Mouse (Mus musculus) kidney, embryonic 15.5 days (tissue): ENCODE data around the gene Neurog1. TPM values are rescaled to one million over a fixed set of nuclear protein-coding genes. Genes with fewer than 3 reads are reported as not detected.
A peak's percentile ranks its signal among the peaks of the same experiment; 100 is the strongest.

Experiments used
- ATAC-seq: fragments of 200-750 bp; cut with Nextera tagmentation; replicated peaks from 2 replicates; pipeline ENCODE4 v1.8.0; 2017; ENCODE audit warnings: moderate TSS enrichment; ENCODE audit not compliant: low FRiP score
- H3K27ac ChIP-seq: fragments of 300-500 bp; sonication (generic); 2 replicates; pipeline ENCODE4 v1.5.1; 2015; ENCODE audit warnings: mild to moderate bottlenecking, inconsistent platforms
- H3K27me3 ChIP-seq: fragments of 300-500 bp; sonication (generic); 2 replicates; pipeline ENCODE4 v1.6.1; 2015; ENCODE audit warnings: inconsistent platforms
- H3K36me3 ChIP-seq: fragments of 300-500 bp; sonication (generic); 2 replicates; pipeline ENCODE4 v1.6.1; 2015; ENCODE audit warnings: inconsistent platforms
- H3K4me1 ChIP-seq: fragments of 300-500 bp; sonication (generic); 2 replicates; pipeline ENCODE4 v1.6.1; 2015; ENCODE audit warnings: inconsistent platforms
- H3K4me2 ChIP-seq: fragments of 300-500 bp; sonication (generic); 2 replicates; pipeline ENCODE4 v1.6.1; 2015; ENCODE audit warnings: moderate library complexity, mild to moderate bottlenecking, inconsistent platforms
- H3K4me3 ChIP-seq: fragments of 300-500 bp; sonication (generic); replicated peaks from 2 replicates; pipeline ENCODE4 v1.5.1; 2015; ENCODE audit warnings: mild to moderate bottlenecking, inconsistent platforms
- H3K9ac ChIP-seq: fragments of 300-500 bp; sonication (generic); 2 replicates; pipeline ENCODE4 v1.6.1; 2015; ENCODE audit warnings: mild to moderate bottlenecking, inconsistent platforms
- H3K9me3 ChIP-seq: fragments of 300-500 bp; sonication (generic); replicated peaks from 2 replicates; pipeline ENCODE4 v1.6.1; 2016; ENCODE audit warnings: inconsistent platforms
- WGBS: fragments of 180-500 bp; shearing (Covaris S2); methylation state at CpG from one replicate; pipeline ENCODE4 v1.1.7; 2015; ENCODE audit warnings: mixed read lengths; 5-methylcytosine and 5-hydroxymethylcytosine counted together
- polyA plus RNA-seq: library from polyadenylated mRNA; unstranded; fragments of >200 nt; fragmentation: Nextera tagmentation; extraction: Ambion mirVana; gene quantifications from 2 replicates; pipeline ENCODE4 v1.2.1, GENCODE M21; 2015

The Neurog1 gene
- polyA plus RNA-seq, 1 experiment from 2014 or later = not detected

DNA sequence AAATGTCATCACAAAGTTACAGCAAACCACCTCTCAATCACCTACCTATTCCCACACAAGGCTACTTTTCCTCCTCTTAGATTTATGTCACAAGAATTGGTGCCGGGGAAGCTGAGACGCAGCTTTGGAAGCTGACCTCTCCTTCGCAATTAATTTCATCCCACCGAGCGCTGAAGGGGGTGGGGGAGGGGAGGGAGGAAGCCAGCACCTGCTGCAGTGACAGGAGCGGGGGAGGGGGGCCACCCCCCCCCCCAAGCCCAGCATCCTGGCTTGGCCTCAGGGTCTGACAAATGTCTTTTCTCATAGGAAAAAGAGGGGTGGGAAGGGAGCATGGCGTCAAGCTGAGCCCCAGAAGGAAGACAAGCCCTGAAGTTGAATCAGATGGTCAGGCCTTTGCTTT lies 23.2 kb downstream of the Neurog1 start:
- H3K4me2 ChIP-seq = no peak overlapping the region
- no peak overlapping the region for H3K9ac ChIP-seq
- H3K27ac ChIP-seq = no peak overlapping the region
- H3K4me1 ChIP-seq = peaks cover 13% of the 10 kb centered on the region
- H3K4me3 ChIP-seq = no peak overlapping the region
- ATAC-seq = no peak
- 4% methylated on average over 7 of the region's 7 CpGs for WGBS
- H3K36me3 ChIP-seq = no peaks in the 10 kb centered on the region
- H3K9me3 ChIP-seq = no peaks in the 10 kb centered on the region
- H3K27me3 ChIP-seq = peaks cover 85% of the 10 kb centered on the region

DNA sequence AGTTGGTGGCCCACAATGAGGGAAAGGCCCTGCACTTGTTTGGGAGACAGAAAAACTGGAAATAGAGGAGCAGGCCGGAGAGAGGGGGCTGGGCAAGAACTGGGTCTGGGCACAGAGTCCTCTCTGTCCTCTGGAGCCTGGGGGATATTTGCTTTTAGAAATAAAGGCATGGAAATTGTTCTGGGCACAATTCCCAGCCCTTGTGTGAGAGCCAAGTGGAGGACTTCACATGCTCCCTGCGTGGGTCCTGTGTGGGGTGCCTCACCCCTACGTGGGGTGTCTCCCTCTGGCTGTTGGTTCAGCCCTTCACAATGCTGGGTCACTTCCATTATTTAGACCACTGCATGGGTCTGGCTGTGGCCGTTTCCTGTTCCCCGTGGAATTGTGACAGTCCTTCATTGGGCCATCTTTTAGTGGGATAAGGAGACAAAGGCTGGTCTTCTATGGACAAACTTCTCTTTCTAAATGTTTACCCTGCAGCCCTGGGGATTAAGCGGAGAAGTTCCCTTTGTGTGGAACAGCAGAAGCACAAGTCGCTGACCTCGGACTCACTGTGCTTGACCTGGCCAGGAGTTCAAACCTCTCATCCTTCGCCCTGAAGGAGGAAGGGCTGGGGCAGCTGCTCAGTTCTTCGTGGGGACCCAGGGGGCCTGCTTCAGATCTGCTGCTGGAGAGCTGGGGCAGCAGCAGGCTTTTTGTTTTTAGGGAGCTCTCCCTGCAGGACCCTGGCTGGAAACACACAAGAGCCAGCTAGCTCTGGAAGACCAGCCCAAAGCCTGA lies 25.6 kb downstream of the Neurog1 start:
- Histone ChIP-seq H3K4me3 (no peak overlapping the region), H3K9ac (no peak overlapping the region), H3K4me2 (no peak overlapping the region), H3K27ac (no peak overlapping the region), H3K4me1 (peaks cover 35% of the 10 kb centered on the region), H3K27me3 (peaks cover 90% of the 10 kb centered on the region), H3K9me3 (no peaks in the 10 kb centered on the region), H3K36me3 (no peaks in the 10 kb centered on the region)
- no peak for ATAC-seq
- WGBS = 28% methylated on average over 10 of the region's 10 CpGs

DNA sequence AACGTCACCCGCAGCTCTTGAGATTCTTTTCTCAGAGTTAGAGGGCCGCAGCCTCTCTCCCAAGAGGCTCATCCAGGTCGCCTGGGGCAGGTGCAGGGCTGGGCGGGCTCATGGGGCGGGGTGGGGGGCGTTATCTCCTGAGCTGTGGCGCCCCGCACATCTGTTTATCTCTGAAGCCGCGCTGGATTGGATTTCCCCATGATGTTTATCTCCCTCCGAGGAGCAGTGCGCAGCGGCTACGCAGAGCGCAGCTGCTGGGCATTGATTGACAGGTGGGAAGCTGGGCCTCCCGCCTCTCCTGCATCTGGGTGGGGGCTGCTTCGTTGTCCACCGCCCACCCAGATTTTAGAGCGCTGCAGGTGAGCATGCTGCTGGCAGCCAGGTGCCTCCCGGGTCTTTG lies 28.3 kb downstream of the Neurog1 start:
- ATAC-seq = no peak
- Histone ChIP-seq H3K36me3 (no peaks in the 10 kb centered on the region), H3K27ac (no peak overlapping the region), H3K4me3 (no peak overlapping the region), H3K9ac (no peak overlapping the region), H3K27me3 (peaks cover 91% of the 10 kb centered on the region), H3K9me3 (no peaks in the 10 kb centered on the region), H3K4me2 (no peak overlapping the region), H3K4me1 (peaks cover 33% of the 10 kb centered on the region)
- WGBS = 7% methylated on average over 21 of the region's 21 CpGs

DNA sequence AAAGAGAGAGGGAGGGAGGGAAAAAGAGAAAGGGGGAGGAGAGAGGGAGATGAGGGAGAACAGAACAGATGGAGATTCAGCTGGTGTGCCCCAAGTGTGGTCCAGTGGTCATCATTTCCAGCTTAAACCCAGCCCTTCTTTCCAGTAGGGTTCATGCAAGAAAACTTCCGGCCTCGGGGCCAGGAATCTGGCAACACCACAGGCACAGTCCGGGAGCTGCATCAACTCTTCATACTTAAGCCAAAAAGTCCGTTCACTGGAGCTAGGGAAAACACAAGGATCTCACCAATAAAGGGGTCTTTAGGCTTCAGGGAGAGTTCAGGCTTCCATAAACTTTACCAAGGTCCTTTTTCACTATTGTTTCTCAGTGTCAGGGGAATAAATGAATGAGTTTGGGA lies 29.1 kb downstream of the Neurog1 start:
- Histone ChIP-seq H3K4me1 (peaks cover 31% of the 10 kb centered on the region), H3K4me3 (no peak overlapping the region), H3K36me3 (no peaks in the 10 kb centered on the region), H3K9ac (no peak overlapping the region), H3K4me2 (no peak overlapping the region), H3K27ac (no peak overlapping the region), H3K27me3 (peaks cover 83% of the 10 kb centered on the region), H3K9me3 (no peaks in the 10 kb centered on the region)
- 3% methylated on average over 4 of the region's 4 CpGs for WGBS
- no peak for ATAC-seq

DNA sequence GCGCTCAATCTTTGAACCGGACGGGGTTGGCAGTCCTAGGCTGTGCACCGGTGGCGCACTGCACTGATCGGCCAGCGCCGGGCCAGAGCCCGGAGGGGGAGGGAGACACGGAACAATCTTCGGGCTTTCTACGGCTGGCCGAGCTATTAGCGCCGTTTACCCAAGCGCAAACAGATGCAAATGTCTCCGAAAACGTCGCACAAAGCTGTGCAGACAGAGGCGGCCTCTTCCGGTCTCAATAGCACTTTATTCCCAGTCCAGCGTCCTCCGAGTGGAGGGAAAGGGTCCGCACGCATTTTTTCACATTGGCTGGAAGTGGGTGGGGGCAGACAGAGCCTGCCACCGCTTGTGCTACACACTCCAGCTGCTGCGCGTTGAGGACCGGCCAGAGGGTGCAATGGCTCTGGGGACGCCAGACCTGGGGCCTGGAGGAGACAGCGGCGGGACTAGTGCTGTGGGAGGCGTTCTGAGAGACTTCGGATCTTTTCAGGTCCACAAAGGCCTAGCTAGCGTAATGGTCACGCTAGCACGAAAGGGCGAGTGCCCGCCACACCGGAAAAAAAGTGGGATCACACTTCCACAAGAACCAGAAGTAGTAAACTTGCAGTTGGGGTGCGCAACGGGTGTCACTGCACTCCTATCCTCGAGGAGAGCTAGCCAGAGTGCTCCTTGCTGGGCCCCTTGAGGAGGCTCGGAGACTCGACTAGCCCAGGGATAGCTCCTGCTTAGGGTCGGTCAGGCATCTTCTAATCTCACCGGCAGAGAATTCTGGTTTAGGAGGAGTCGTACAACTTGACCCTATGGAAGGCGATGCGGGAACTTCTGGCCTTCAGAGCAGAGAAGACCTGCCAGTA lies 29.7 kb downstream of the Neurog1 start:
- no peak overlapping the region for H3K9ac ChIP-seq
- peak overlapping the region; percentile 44 for H3K4me3 ChIP-seq
- no peaks in the 10 kb centered on the region for H3K9me3 ChIP-seq
- H3K4me2 ChIP-seq = peak overlapping the region; percentile 87
- H3K4me1 ChIP-seq = peaks cover 31% of the 10 kb centered on the region
- peak; percentile 63; the same call in 1 of the 2 replicates for ATAC-seq
- H3K27ac ChIP-seq = peak overlapping the region; percentile 64
- H3K27me3 ChIP-seq = peaks cover 77% of the 10 kb centered on the region
- 2% methylated on average over 50 of the region's 50 CpGs for WGBS
- H3K36me3 ChIP-seq = no peaks in the 10 kb centered on the region

DNA sequence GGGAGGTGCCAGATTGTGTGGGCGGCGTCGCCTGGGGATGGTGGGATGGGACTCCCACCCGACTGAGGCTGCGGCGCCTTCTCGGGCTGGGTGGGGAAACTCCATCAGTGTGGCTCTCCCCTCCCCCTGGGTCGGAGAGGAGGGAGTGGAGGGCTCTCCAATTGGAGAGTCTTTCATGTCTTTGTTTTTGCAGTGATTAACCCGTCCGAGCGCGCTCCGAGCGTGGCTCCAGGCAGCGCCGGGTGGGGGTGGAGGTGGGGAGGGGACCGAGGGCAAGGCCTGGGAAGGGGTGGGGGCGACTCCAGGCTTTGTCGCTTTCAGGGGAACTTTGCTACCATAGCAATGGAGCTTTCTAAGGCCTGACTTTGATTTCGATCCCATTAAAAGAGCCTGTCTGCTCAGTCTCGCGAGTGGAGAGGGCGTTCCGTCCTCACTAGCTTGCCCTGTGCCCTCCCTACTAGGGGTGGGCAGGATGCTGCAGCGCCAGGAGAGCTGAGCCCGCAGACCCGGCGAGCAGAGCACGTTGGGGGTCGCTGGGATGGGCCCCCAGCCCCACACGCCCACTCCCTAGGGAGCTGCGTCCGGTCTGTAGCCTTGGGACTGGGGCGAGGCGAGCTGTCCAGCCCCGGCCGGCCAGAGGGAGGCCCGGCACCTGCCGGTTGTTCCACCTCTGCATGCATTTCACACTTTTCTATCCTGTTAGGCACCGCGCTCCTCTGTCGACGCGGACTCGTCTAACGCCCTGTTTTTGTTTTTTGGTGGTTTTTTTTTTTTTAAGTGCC lies 30.6 kb downstream of the Neurog1 start:
- peak; percentile 79 for ATAC-seq
- Histone ChIP-seq H3K4me1 (peaks cover 28% of the 10 kb centered on the region), H3K36me3 (no peaks in the 10 kb centered on the region), H3K4me2 (peak overlapping the region; percentile 87), H3K9ac (peak overlapping the region; percentile 24), H3K9me3 (no peaks in the 10 kb centered on the region), H3K27me3 (peaks cover 76% of the 10 kb centered on the region), H3K27ac (peak overlapping the region; percentile 64), H3K4me3 (peak overlapping the region; percentile 44)
- under 1% methylated on average over 46 of the region's 46 CpGs for WGBS

DNA sequence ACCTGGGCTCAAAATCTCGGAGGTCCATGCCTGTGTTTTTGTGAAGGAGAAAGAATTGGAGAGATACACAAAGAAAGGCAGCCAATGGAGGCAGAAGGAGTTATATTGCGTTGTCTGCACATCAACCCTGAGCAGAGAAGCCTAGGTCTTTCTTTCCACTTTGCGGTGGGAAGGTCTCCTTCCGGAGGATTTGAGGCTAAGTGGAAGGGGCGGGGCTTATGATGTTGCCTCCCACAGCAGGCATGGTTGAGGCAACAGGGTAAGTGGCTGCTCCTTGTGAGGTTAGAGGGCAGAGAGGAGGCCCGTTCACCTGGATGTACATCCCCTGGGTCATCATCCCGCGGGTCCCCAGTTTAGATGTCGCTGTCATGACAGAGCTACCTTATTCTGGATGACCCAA lies 32.7 kb downstream of the Neurog1 start:
- Histone ChIP-seq H3K27ac (no peak overlapping the region), H3K9me3 (no peaks in the 10 kb centered on the region), H3K4me1 (peaks cover 28% of the 10 kb centered on the region), H3K4me2 (no peak overlapping the region), H3K4me3 (no peak overlapping the region), H3K36me3 (no peaks in the 10 kb centered on the region), H3K27me3 (peaks cover 62% of the 10 kb centered on the region), H3K9ac (no peak overlapping the region)
- WGBS = 64% methylated on average over 9 of the region's 9 CpGs
- no peak for ATAC-seq

DNA sequence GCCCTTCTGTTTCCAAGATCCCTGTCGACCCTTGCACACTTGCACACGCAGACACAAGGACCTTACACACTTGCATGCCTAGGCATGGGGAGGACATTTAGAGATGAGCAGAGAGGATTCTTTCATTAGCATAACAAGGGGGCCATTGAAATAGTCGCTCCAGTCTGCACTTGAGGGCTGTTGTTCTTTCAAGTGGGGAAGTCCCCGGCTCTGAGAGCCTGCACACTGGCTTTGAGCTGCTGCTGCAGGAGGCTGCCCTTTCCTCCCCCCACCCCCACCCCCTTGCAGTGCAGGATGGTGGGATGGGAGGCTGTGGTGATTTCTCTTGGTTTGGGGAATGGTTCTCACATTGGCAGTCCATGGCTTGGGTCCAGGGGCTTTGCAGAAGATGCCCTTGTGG lies 35.9 kb downstream of the Neurog1 start:
- Histone ChIP-seq H3K9ac (no peak overlapping the region), H3K4me3 (no peak overlapping the region), H3K36me3 (no peaks in the 10 kb centered on the region), H3K9me3 (no peaks in the 10 kb centered on the region), H3K27me3 (peaks cover 30% of the 10 kb centered on the region), H3K27ac (no peak overlapping the region), H3K4me1 (peaks cover 3% of the 10 kb centered on the region), H3K4me2 (no peak overlapping the region)
- no peak for ATAC-seq
- 33% methylated on average over 4 of the region's 4 CpGs for WGBS

DNA sequence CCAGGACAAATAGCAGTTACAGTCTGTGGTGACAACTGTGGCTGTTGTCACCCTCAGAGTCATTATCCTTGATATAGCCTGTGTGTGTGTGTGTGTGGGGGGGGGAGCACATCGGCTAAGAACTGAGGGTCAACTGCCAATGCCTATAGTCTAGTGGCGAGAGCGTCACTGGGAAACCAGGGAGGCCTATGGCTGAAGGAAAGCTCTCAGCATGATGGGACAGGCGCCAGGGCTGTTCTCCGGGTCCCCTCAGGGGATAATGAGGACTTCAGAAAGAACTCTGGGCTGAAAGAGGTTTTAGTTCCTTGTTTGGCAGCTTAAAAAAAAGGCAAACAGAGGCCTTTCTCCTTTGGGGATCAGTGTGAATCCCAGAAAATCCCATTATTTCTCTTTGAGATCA lies 37.3 kb downstream of the Neurog1 start:
- no peak for ATAC-seq
- Histone ChIP-seq H3K9ac (no peak overlapping the region), H3K27ac (no peak overlapping the region), H3K4me3 (no peak overlapping the region), H3K27me3 (peaks cover 26% of the 10 kb centered on the region), H3K36me3 (no peaks in the 10 kb centered on the region), H3K4me1 (no peaks in the 10 kb centered on the region), H3K9me3 (no peaks in the 10 kb centered on the region), H3K4me2 (no peak overlapping the region)
- 58% methylated on average over 5 of the region's 5 CpGs for WGBS

DNA sequence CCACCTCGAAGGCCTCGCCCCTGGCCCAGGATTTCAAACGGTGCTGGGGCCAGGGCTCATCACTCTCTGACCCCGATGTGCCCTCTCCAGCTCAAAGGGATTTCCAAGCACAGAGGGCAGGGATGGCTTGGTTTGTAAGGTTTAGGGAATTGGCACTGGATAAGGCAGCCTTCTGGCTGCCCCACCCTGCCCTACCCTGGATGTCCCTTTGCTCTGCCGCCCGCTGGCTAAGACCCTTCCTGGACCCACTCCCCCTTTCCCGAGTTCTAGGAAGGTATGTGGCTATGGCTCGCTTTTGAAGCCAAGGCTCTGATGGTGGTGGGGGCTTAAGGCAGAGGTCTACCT lies 42.9 kb downstream of the Neurog1 start:
- no peak overlapping the region for H3K9ac ChIP-seq
- peak; percentile 40; the same call in 1 of the 2 replicates for ATAC-seq
- H3K4me3 ChIP-seq = peak overlapping the region; percentile 29
- H3K9me3 ChIP-seq = no peaks in the 10 kb centered on the region
- no peaks in the 10 kb centered on the region for H3K36me3 ChIP-seq
- H3K4me1 ChIP-seq = peaks cover 18% of the 10 kb centered on the region
- peaks cover 16% of the 10 kb centered on the region for H3K27me3 ChIP-seq
- H3K4me2 ChIP-seq = peak overlapping the region; percentile 61
- WGBS = 25% methylated on average over 8 of the region's 8 CpGs
- H3K27ac ChIP-seq = no peak overlapping the region

DNA sequence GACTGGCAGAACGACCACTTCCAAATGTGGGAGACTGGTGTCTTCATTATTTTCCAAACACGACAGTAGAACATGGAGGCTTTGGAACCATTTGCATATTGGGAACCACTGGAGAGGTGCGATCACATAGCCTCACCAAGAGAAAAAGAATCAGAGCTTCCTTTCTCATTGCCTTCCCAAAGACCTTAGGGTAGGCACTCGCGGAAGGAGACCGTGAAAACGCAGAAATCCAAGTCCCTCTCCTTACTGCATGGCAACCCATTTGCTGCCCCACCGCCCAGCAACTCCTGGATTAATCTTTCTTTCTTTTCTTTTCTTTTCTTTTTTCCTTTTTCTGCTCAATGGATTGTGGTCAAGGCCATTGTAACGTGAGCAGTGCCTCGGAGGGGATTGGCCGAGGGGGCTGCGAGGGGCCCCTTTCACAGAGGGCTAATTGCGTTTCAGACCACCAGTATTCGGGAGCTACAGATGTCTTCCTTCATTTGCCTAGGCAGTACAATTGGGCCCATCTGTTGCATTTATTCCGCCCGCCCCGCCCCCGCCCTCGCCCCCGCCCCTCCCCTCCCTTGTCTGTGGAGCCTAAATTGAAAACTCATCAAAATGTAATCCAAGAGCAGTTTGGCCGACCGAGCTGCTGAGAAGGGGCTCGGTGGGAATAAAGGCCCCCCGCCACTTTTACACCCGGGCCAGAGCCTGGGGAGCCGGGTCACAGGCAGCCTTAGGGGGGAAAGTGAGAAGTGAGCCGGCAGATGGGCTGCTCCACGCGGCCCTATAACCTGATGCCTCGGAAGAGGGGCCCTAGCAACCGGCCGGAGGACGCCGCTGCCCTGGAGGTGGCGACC lies 43.5 kb downstream of the Neurog1 start:
- Histone ChIP-seq H3K4me1 (peaks cover 18% of the 10 kb centered on the region), H3K9me3 (no peaks in the 10 kb centered on the region), H3K4me2 (peak overlapping the region; percentile 61), H3K27ac (0 out of 2 replicates have a peak overlapping the region, but pooled peaks have one; percentile 10), H3K9ac (no peak overlapping the region), H3K4me3 (peak overlapping the region; percentile 29), H3K36me3 (no peaks in the 10 kb centered on the region), H3K27me3 (peaks cover 16% of the 10 kb centered on the region)
- WGBS = 3% methylated on average over 35 of the region's 35 CpGs
- ATAC-seq = peak; percentile 73
